Mouse (Mus musculus): ENCODE data around the gene Hist1h1d. TPM values are rescaled to one million over a fixed set of nuclear protein-coding genes. Genes with fewer than 3 reads are reported as not detected.
"Not testable (repeated sequence)": the region's sequence is repeated elsewhere in the genome, so short reads cannot be mapped to it uniquely, and the experiment has no call there.

Gene Hist1h1d
- polyA plus RNA-seq, 1 experiment: 0.89 TPM

GRCm38 (mm10) chr13:23555839-23556416 is 2.9 kb downstream of the Hist1h1d start:
- TF ChIP-seq GATA1 (IDR thresholded peaks at IDR 0.05; ENCODE audit: low read length): no peak

- TF ChIP-seq GATA1 (IDR thresholded peaks at IDR 0.05; ENCODE audit: low read length): no peak
Measured at GRCm38 (mm10) chr13:23556906-23557305, 3.8 kb downstream of the Hist1h1d start.

- TF ChIP-seq GATA1 (IDR thresholded peaks at IDR 0.05; ENCODE audit: low read length): not testable (repeated sequence)
Measured at GRCm38 (mm10) chr13:23561883-23562659, 9.0 kb downstream of the Hist1h1d start, which contains the start of gene Hist1h3e. Gene Hist1h3e (minus strand): TSS chr13:23562369.

GRCm38 (mm10) chr13:23562699-23563462 is 9.8 kb downstream of the Hist1h1d start:
- no peak for TF ChIP-seq GATA1 (IDR thresholded peaks at IDR 0.05; ENCODE audit: low read length)

GRCm38 (mm10) chr13:23564482-23564881 is 11.4 kb downstream of the Hist1h1d start:
- no peak for TF ChIP-seq GATA1 (IDR thresholded peaks at IDR 0.05; ENCODE audit: low read length)

GRCm38 (mm10) chr13:23571022-23571503 is 18.0 kb downstream of the Hist1h1d start, which contains the start of the genes Hist1h2ae and Hist1h2bg:
Gene Hist1h2ae (minus strand): TSS chr13:23571220.
Gene Hist1h2bg (plus strand): TSS chr13:23571396.
- TF ChIP-seq GATA1 (IDR thresholded peaks at IDR 0.05; ENCODE audit: low read length): no peak

- no peak for TF ChIP-seq GATA1 (IDR thresholded peaks at IDR 0.05; ENCODE audit: low read length)
Measured at GRCm38 (mm10) chr13:23572218-23573033, 19.4 kb downstream of the Hist1h1d start.

GRCm38 (mm10) chr13:23573898-23574524 is 20.9 kb downstream of the Hist1h1d start, which contains the start of the genes Hist1h2bf and Hist1h2ad:
Gene Hist1h2bf (minus strand): TSS chr13:23574196.
Gene Hist1h2ad (plus strand): TSS chr13:23574381.
- not testable (repeated sequence) for TF ChIP-seq GATA1 (IDR thresholded peaks at IDR 0.05; ENCODE audit: low read length)

GRCm38 (mm10) chr13:23575271-23575851 is 22.3 kb downstream of the Hist1h1d start, which contains the start of gene Hist1h3d:
Gene Hist1h3d (plus strand): TSS chr13:23575763.
- TF ChIP-seq GATA1 (IDR thresholded peaks at IDR 0.05; ENCODE audit: low read length): no peak

- TF ChIP-seq GATA1 (IDR thresholded peaks at IDR 0.05; ENCODE audit: low read length): no peak
Measured at GRCm38 (mm10) chr13:23576351-23576881, 23.4 kb downstream of the Hist1h1d start.

GRCm38 (mm10) chr13:23576906-23577639 is 24.0 kb downstream of the Hist1h1d start:
- TF ChIP-seq GATA1 (IDR thresholded peaks at IDR 0.05; ENCODE audit: low read length): no peak

- no peak for TF ChIP-seq GATA1 (IDR thresholded peaks at IDR 0.05; ENCODE audit: low read length)
Measured at GRCm38 (mm10) chr13:23577835-23578234, 24.8 kb downstream of the Hist1h1d start.

Data from G1E-ER4 (cell line).